Mouse (Mus musculus): ENCODE data around the gene Gnaz. TPM values are rescaled to one million over a fixed set of nuclear protein-coding genes. Genes with fewer than 3 reads are reported as not detected.

Gene Gnaz
- total RNA-seq, 2 experiments from 2014 or later, result 0.60 to 0.98 TPM

DNA sequence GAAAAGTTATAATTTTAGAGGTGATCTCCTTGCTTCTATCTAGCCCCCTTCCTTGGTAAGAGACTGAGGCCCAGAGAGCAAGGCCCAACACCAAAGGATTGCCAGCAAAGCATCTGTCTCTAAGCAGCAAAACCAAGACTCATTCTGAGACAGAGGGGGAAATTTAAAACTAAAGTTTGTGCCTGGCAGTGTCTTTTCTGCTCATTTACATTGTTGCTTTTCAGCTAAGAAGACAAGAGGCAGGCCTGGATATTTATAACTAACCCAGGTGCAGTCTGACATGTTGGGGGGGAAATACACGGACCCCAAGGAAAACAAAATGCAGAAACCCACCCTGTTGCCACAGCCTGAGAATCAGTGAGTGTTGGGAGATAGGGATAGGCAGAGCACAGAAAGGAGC is 2.6 kb upstream of the Gnaz start:
- DNase-seq, result no peak
- intact Hi-C loops (cut with DNase I), result no loop called here

DNA sequence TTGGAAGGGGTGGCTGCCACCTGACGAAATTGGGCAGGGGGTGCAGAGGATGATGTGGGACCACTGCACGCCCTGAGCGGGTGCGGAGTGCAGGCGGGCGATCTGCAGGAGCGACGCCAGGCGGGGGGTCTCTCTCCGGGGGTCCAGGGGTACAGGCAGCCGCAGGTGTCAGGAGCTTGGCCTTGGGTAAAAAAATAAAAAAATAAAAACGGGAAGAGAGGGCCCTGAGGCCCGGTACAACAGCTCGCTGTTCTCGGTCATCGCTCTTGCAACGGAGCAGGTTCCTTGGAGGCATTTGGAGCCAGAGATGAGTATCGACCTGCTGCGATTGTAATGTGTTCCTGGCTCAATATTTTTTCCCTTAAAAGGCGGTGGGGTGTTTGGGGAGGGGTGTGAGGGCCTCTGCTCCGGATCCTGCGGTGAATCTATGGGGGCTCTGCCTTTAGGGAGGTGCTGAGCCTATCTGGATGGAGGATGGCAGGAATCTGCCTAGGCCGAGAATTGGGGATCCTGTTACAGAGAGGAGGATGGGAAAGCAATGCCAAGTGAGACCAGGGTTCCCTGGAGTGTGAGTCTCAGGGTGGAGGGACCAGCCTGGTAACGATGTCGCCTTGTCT is 782 bp downstream of the Gnaz start:
- intact Hi-C loops (cut with DNase I), result no loop called here
- DNase-seq, result no peak

DNA sequence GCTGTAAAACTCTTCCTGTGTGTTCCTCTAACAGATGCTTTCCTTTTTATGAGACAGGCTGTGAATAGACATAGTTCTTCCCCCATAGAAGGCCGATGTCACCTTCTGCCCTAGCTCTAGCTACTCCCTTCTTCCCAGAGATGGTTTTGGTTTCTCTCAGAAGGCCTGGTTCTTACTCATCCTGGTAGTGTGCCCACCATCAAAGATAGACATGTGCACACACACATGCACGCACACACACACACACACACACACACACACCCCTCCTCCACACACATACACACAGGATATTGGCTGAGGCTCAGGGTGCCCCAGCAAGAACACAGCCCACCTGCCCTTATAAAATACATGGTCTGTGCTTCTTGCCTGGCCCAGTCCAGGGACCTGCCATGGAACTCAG is 2.3 kb downstream of the Gnaz start:
- DNase-seq, result no peak
- intact Hi-C loops (cut with DNase I), result no loop called here

DNA sequence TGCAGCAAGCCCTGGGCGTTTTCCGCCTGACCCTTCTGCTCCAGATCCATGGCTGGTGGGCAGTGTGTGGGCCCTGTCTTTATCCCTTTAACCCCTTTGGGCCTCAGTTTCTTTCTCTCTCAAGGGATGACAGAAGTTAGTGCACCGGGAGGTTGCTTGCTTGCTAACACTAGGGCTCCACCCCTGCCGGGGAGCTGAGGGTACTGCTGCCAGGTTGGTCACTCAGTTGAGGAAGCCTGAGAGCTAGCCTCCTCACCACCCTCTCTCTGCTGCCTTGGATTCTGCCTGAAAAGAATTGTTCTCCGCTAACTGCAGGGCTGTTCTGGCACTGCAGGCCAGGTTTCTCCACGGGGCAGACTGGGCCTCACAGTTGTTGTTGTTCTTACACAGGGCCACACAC is 6.0 kb downstream of the Gnaz start:
- intact Hi-C loops (cut with DNase I), result no loop called here
- DNase-seq, result no peak

DNA sequence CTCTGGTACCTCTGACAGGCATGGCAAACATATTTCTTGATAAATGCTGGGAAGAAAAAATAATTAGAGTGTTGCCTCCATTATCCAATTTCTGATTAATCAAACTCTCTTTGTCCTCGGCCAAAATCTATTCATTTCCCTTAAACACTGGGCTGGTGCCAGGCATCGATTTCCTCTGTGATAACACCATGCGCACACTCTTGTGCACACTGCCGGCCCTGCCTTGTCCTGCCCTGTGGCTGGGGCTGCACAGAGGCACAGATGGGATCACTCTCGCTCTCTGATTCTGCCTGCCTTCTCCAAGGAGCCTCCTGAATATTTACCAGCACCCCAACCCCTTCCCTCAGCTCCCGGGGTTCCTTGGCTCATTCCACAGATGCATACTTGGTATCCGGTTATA is 8.6 kb downstream of the Gnaz start:
- DNase-seq, result no peak
- intact Hi-C loops (cut with DNase I), result no loop called here

DNA sequence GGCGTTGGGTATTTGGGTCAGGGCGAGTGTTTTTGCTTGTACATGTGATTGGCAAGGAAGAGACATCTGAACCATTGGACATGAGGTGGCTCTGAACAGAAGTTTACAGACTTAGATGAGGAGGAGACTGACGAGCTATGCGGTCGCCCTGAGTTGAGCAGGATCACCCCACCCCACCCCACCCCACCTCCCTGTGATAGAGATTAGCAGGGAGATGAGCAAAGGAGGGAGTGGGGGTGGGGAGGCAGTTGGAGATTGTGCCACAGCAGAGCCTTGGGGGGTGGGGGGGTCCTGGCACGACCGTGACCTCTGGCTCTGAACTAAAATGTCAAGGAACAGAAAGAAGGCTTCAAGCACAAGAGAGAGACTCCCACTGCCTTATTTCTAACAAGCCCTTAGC is 9.5 kb downstream of the Gnaz start:
- no peak for DNase-seq
- intact Hi-C loops (cut with DNase I), result no loop called here

DNA sequence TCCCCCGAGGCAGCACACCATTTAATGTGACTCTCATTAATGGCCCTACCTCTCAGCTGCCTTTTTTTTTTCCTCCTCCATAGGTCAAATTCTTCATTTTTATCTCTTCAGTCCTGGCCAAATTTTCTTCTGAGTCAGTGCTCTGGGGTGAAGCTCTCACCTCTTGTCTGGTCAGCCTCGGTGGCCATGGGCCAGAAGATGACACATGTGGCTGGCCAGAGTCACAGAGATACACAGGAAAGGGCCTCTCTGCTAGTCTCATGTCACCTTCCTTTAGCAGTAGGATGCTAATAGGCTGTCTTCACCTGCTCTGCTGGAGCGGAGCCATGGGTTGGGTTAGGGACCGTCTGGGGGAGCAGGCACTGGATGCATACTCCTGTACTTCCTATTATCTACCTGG is 11.1 kb downstream of the Gnaz start:
- intact Hi-C loops (cut with DNase I), result no loop called here
- no peak for DNase-seq

DNA sequence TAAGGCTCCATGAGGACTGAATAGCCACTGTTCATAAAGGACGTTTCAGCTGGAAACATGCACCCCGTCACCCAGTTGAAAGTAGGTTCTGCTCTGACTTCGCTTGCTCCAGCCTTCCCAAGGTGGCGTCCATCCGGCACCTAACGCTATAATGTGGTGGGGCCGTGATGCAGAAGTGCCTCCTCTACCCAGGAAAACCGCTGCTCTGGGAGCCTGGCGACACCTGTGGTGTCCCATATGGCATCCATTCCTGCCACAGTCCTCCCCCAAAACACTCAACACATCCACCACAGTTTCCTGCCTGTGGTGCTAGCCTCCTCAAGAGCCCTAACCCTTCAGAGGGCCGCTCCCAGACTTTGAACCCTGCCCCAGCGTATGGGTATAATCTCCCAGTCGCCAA is 14.2 kb downstream of the Gnaz start:
- intact Hi-C loops (cut with DNase I), result no loop called here
- no peak for DNase-seq

DNA sequence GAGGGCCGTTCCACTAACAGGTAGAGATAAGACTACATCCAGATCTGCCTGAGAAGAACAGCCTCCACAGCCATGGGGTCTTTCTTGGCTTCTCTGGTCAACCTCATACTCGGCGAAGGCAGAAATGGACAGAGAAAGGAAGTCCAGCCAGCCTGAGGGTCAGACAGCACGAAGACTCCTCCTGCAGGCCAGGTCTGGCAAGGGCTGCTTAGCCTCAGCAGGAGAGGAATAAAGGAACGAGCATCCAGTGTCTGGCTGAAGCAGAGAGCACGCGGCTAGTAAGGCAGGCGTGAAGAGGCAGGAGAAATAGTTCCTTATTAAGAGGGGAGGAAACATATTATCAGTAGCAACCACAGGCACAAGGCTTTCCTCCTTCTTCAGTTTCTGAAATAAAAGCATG is 16.2 kb downstream of the Gnaz start:
- intact Hi-C loops (cut with DNase I), result no loop called here
- no peak for DNase-seq

DNA sequence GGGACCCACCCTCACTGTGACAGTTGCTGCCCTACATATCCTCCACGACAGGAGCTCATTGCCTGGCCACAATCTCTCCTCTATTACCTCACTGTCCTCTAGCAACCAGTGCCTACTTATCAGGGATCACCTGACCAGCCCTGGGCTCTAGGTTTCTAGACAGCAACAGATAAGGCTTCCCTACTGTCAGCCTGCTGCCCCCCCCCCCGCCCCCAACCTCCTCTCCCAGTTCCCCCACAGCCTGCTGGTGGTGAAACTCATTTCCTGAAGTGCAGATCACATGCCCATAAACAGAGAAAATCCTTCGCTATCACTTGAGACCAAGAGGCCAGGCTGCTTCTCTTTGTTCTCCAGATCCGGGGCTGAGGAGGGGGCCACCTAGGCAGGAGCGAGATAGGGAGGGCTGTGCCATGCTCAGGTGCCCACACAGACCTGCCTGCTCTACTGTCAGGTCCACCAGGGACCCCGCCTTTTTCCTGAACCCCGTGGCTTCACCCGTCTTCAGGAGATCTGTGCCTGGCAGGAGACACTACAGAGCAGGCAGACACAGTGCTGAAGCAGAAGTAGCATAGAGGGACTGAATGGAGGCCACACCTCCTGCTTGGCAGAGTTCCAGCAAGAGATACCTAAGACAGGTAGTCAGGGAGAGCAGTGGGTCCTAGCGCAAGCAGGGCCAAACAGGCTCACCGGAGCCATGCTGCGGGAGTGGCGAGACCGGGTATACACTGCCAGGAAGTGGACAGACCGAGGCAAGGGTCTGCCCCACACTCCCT is 20.9 kb downstream of the Gnaz start:
- intact Hi-C loops (cut with DNase I), result no loop called here
- DNase-seq, result no peak

DNA sequence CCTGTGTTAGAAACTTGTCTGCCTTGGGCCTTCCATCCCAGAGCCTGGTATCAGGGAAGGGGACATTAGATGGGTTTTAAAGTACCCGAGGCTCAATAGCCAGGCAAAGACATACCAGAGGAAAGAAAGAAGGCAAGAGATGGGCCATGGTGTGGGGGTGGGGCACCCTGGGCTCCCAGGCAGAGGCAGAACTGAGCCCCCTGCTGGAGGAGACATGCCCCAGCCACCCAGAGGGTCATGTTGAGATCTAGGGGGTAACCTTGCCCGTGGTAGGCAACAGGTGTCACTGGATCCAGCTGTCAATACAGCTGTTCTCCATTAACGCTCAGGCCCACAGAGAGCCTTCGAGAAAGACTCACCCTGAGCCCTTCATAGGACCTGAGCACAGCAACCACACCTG is 22.8 kb downstream of the Gnaz start:
- intact Hi-C loops (cut with DNase I), result no loop called here
- no peak for DNase-seq

DNA sequence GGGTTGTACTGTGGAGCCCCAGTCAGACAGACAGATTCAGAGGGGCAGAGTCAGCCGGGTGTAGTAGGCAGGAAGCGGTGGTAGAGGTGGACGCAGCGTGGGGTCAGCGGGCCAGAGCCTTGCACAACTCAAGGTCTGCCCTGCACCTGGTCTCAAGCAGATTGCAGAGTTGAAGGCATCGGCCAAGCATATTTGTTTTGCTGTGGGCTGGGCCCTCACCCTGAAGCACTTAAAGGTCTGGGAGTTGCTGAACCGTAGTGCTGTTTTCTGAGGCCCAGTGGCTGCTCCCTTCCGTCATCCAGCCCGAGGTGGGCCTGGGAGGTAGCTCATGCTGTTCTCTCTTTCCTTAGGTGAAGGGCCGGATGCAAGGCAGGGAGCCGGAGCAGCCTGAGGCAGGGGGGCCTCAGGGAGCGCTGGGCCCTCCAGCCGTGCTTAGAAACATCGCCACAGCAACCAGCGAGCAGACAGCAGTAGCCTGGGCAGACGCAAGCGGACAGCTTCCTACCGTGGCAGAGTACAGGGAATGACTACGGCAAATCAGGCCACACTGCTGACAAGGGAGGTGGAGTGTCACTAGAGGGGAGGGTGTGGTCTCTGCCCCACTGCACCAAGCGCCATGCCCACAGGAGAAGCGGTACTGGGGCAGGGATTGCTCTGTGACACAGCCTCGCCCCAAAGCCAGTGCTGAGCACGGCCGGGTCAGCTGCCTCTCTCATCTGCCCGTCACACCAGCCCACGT is 23.8 kb downstream of the Gnaz start:
- intact Hi-C loops (cut with DNase I), result no loop called here
- DNase-seq, result no peak

DNA sequence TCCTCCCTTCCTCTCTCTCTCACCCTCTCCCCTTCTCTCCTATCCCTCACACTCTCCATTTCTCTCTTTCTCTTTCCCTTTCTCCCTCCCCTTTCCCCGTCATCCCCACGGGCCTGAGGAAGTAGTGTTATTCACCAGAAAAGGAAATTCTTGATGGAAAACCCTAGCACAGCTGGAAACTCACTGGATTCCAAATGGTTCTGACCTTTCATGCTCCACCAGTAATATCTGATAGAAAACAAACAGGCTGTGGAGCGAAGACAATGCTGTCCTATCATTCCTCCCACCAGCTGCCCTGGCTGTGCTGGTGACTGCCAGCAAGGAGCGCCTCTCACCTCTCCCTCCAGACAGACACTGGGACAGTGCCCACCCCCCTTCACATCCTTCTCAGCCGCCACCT is 27.9 kb downstream of the Gnaz start:
- no peak for DNase-seq
- intact Hi-C loops (cut with DNase I), result no loop called here

DNA sequence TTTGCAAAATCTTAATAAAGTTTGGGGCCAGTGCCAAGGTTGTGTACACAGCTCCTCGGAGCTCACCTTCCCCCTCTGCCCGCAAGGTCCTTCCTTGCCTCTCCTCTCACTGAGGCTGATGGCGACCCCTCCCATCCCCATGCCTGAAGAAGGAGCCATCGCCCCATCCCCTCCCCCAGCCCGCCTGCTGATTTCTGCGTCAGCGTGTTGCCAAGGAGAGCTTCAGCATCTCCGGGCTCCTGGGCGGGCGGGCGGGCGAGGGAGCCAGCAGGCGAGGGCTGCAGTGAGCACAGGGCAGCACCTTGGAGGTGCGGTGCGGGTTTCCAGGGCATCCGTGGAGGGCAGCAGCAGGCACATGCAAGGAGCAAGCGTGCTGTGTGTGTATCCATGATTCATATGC is 28.4 kb downstream of the Gnaz start:
- intact Hi-C loops (cut with DNase I), result no loop called here
- DNase-seq, result no peak

DNA sequence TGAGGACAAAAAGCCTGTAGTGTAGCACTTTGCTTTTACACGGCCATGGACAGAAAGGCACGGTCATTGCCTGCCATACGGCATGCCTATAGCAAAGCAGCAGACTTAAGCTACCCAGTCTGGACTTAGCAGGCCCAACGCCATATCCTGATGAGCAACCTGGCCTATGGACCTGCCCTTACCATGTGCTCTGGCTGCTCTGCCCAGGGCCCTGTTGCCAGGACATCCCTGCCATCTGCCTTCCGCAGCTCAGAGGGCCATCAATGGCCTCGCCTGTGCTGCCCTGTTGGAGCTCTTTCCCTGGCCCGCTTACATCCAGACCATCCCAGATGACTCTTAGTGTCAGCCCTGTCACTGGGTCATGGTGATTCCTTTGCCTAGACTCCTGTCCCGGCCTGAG is 34.4 kb downstream of the Gnaz start:
- DNase-seq, result no peak
- intact Hi-C loops (cut with DNase I), result no loop called here

DNA sequence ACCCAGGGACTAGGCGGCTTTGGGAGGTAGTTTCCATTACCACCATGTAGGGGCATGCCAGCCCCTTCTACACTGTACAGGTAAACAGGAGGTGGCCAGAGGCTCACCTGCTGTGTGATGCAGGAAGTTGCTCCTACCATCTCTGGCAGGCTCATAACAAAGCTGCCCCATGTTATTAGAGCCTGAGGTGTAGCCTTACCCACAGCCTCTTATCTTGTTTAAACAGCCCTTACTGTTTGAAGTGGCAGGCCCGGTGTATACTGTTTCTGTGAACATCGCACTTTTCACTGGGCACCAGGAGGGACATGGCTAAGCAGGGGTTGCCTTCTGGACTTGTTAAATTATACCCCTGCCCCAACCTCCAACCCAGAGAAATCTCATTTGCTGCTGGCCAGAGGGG is 37.1 kb downstream of the Gnaz start:
- DNase-seq, result no peak
- intact Hi-C loops (cut with DNase I), result no loop called here

DNA sequence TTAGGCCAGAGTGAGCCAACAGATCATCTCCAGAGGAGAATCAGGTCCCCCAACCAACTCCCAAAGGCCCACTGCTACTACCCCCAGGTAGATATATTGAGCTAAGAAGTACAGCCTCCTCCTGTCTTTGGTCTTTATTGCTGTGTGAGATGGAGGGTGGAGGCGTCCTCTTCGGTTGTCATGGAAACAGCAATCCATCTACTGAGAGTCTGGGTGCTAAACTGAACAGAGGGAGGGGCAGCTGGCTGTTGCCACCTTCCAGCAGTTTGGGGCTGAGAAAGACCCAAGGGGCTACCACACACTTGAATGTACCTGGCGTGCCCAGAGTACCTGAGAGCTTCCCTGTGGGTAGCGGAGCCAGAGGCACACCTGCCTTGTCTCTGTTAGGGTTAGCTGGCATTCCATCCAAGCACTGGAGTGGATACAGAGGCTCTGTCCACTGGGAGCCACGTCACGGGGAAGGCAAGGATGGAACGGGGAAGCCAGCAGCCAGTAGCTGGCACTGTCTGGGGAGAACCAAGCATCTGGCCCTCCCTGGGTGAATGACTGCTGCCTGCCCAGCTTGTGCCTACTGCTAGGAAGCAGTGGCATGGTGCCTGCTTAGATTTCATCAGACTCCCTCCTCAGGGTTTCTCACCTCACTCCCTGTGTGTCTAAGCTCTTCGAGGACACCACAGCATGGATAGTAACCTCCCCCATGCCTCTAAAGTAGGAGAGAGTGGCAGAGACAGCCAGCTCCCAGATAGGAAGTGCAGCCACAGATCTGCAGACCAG is 40.1 kb downstream of the Gnaz start:
- no peak for DNase-seq
- intact Hi-C loops (cut with DNase I), result no loop called here

DNA sequence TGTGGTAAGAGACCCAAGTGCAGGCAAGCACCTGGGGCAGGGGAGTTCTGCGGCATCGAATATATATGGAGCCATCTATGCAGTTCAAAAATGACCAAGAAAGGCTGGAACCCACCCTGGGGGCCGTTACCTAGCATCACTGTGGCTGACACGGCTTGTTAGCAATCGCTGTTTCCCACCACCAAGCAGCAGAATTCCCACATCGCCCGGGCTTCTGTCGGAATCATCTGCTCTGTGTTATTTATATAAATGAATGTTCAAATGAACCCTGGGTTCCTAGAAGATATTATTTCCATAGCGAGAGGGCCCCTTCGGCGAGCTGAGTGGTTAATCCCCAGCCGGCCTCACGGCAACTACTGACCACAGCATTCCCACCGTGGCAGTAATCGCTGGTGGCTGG is 43.7 kb downstream of the Gnaz start:
- intact Hi-C loops (cut with DNase I), result no loop called here
- no peak for DNase-seq

DNA sequence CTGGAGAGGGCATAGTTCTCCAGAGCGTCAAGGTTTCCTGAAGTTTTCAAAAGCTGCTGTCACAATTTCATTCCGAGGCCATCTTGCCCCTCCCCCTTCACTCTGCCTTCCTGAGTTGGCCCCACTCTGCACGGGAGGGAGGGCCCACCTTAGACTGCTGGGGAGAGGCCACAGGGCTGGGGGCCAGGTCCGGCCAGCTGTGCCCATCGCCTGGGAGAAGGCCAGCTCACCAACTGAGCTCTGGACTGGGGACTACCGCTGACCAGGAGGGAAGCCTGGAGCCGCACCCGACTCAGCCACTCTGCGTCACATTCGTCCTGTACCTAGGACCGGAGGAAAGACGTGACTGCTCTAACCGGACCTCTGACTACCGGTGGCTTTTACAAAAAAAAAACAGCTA is 48.5 kb downstream of the Gnaz start:
- intact Hi-C loops (cut with DNase I), result no loop called here
- DNase-seq, result no peak

DNA sequence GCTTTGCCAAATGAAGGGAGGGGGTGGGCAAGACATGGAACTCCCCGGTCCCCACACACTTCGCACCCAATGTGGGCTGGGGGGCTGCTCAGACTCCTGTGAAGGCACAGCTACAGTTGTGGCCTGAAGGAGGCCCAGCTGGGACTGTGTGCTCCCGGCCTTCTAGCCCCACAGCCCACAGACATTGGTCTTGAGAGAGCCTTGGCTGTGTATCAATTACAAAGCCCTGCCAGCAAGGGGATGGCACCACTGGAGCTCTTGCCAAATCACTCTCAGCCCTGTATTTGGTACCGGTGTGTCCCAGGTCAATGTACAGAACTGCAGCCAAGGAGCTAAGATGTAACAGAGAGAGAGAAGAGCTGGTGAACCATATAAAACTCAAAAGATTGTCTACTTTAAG is 49.5 kb downstream of the Gnaz start:
- no peak for DNase-seq
- intact Hi-C loops (cut with DNase I), result no loop called here

DNA sequence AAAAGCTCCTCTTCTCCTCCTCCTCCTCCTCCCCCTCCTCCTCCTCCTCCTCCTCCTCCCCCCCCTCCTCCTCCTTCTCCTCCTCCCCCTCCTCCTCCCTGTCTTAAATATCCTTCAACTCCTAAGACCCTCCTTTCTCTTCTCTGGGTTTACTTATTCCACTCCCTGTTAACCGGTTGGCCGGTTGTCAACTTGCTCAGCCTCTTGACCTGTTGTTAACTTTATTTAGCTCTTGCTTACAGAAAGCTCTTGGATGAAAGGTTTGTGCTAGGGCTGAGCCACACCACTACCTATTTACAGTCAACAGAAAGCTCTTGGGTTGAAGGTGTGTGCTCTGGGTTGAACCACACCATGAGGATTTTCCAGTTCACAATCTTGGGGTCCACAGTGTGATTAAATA is 53.3 kb downstream of the Gnaz start:
- intact Hi-C loops (cut with DNase I), result loop anchor here (2.0 kb wide), 1 partner anchor 83 kb away; no protein-coding TSS in a partner anchor
- DNase-seq, result no peak
